Mouse (Mus musculus) cortical plate, adult 2 months (tissue): ENCODE data around the gene Zfp729a. TPM values are rescaled to one million over a fixed set of nuclear protein-coding genes. Genes with fewer than 3 reads are reported as not detected.
"Not testable (repeated sequence)": the region's sequence is repeated elsewhere in the genome, so short reads cannot be mapped to it uniquely, and the experiment has no call there.

ENCODE experiments used
- H3K27ac ChIP-seq: fragments of 200-500 bp; 2 replicates; pipeline ENCODE4 v1.5.1; 2012; ENCODE audit warnings: low read length, control low read depth, inconsistent platforms; ENCODE audit not compliant: insufficient read depth
- H3K4me1 ChIP-seq: fragments of 200-500 bp; 2 replicates; pipeline ENCODE4 v1.6.1; 2011; ENCODE audit warnings: low read length; ENCODE audit not compliant: control insufficient read depth, insufficient read depth
- H3K4me3 ChIP-seq: fragments of 200-500 bp; 2 replicates; pipeline ENCODE4 v1.5.1; 2011; ENCODE audit warnings: mild to moderate bottlenecking, low read length, control low read depth; ENCODE audit not compliant: insufficient read depth
- CTCF ChIP-seq: fragments of 200-500 bp; IDR thresholded peaks from 2 replicates; pipeline ENCODE4 v1.5.1; 2011; ENCODE audit warnings: mild to moderate bottlenecking, control low read depth, low read length; ENCODE audit not compliant: insufficient read depth; ENCODE audit errors: extremely low read depth
- POLR2A ChIP-seq: fragments of 200-500 bp; IDR thresholded peaks from 2 replicates; pipeline ENCODE4 v1.6.1; 2011; ENCODE audit warnings: mild to moderate bottlenecking, low read length, control low read depth; ENCODE audit not compliant: insufficient read depth; ENCODE audit errors: extremely low read depth
- polyA plus RNA-seq: library from polyadenylated mRNA; depleted of rRNA; stranded (reverse); fragments of >200 nt; gene quantifications from 2 replicates; pipeline ENCODE4 v1.2.3, GENCODE M21; 2012; rRNA removed

The Zfp729a gene
- polyA plus RNA-seq, result 3.8 and 4.4 TPM in 2 replicates

GRCm38 (mm10) chr13:67637294-67638007 is at the start of gene Zfp729a, which contains the start of gene Gm49345:
Zfp729a (minus strand) TSS chr13:67637791.
Gm49345 (minus strand) TSS chr13:67637769.
- 0 out of 2 replicates have a peak within 1 kb of the TSS, but pooled peaks have one; percentile 4 for H3K27ac ChIP-seq
- no peaks in the 10 kb centered on the region for H3K4me1 ChIP-seq
- peak within 1 kb of the TSS; percentile 96 for H3K4me3 ChIP-seq
- TF ChIP-seq CTCF (peak; percentile 38; the same call in 1 of the 2 replicates), POLR2A (0 out of 2 replicates have a peak, but pooled peaks have one; percentile 24)

GRCm38 (mm10) chr13:67686971-67687370 is 49.4 kb upstream of the Zfp729a start, which contains the start of gene Zfp738:
Zfp738 (minus strand) TSS chr13:67687071.
- Histone ChIP-seq H3K4me1 (no peaks in the 10 kb centered on the region), H3K27ac (no peak within 1 kb of the TSS), H3K4me3 (no peak within 1 kb of the TSS)
- TF ChIP-seq POLR2A (no peak), CTCF (no peak)

GRCm38 (mm10) chr13:67683841-67684240 is 46.2 kb upstream of the Zfp729a start:
- not testable (repeated sequence) for H3K4me1 ChIP-seq, H3K27ac ChIP-seq
- H3K4me3 ChIP-seq, result peak overlapping the region; percentile 63; the same call in 1 of the 2 replicates

- H3K27ac ChIP-seq, H3K4me1 ChIP-seq: not testable (repeated sequence)
- peak; percentile 70; the same call in 1 of the 2 replicates for TF ChIP-seq POLR2A
Measured at GRCm38 (mm10) chr13:67682959-67683735, 45.6 kb upstream of the Zfp729a start.

GRCm38 (mm10) chr13:67674902-67675301 is 37.3 kb upstream of the Zfp729a start:
- Histone ChIP-seq H3K4me1 (no peaks in the 10 kb centered on the region), H3K27ac (no peak overlapping the region), H3K4me3 (no peak overlapping the region)
- no peak for TF ChIP-seq POLR2A
- TF ChIP-seq CTCF, result no peak

More at GRCm38 (mm10) chr13:67682959-67683735, 45.6 kb upstream of the Zfp729a start:
- H3K4me3 ChIP-seq, result peak overlapping the region; percentile 63

- no peak for TF ChIP-seq POLR2A
- TF ChIP-seq CTCF, result no peak
- H3K4me1 ChIP-seq, result no peaks in the 10 kb centered on the region
- H3K27ac ChIP-seq, result no peak overlapping the region
- no peak overlapping the region for H3K4me3 ChIP-seq
Measured at GRCm38 (mm10) chr13:67652496-67652895, 14.9 kb upstream of the Zfp729a start.

- no peak overlapping the region for H3K27ac ChIP-seq
- H3K4me1 ChIP-seq, result no peaks in the 10 kb centered on the region
- TF ChIP-seq CTCF (no peak), POLR2A (no peak)
- peak overlapping the region; percentile 99; the same call in 1 of the 2 replicates for H3K4me3 ChIP-seq
Measured at GRCm38 (mm10) chr13:67610108-67610507, 27.5 kb downstream of the Zfp729a start.

GRCm38 (mm10) chr13:67609066-67609876 is 28.3 kb downstream of the Zfp729a start, which contains the start of gene Zfp729b:
Zfp729b (minus strand) TSS chr13:67609707.
- H3K27ac ChIP-seq, result peak within 1 kb of the TSS; percentile 66; the same call in 1 of the 2 replicates
- TF ChIP-seq POLR2A, result 0 out of 2 replicates have a peak, but pooled peaks have one; percentile 12
- TF ChIP-seq CTCF, result no peak
- H3K4me3 ChIP-seq, result peak within 1 kb of the TSS; percentile 99
- H3K4me1 ChIP-seq, result no peaks in the 10 kb centered on the region
